Mouse (Mus musculus) gastrocnemius, postnatal 14 days (tissue): Measurements from ENCODE around the gene Hfe. TPM values are rescaled to one million over a fixed set of nuclear protein-coding genes. Genes with fewer than 3 reads are reported as not detected.
"Not testable (repeated sequence)": the region's sequence is repeated elsewhere in the genome, so short reads cannot be mapped to it uniquely, and the experiment has no call there.

Experiments used
- DNase-seq: peaks from one replicate; pipeline ENCODE4 v3.0.0; 2021; ENCODE audit warnings: mixed read lengths
- intact Hi-C: fragments of 180-260 bp; cut with DNase I; formaldehyde crosslinking; loops from one replicate; pipeline ENCODE4 v1.15.1; 2025; ENCODE audit warnings: low total_unique reads
- long read RNA-seq, 2 experiments: library from polyadenylated mRNA; stranded (forward); transcript quantifications; one replicate each; pipeline ENCODE4 v2.0.0; 2021
- total RNA-seq, 2 experiments: library from RNA; stranded (reverse); gene quantifications; 2 replicates each; pipeline ENCODE4 v1.2.3; 2021

Hfe gene
- total RNA-seq, result 10 to 100 TPM; 15.3 to 17.6 TPM
- long read RNA-seq, experiment 1, transcript Hfe-203 (5 exons, 816 nt), result minor isoform, 8 of 25 reads
- long read RNA-seq, experiment 1, transcript Hfe-202 (6 exons, 3,572 nt), result major isoform, 14 of 25 reads
- long read RNA-seq, experiment 1, partial matches to known transcripts, result 0 of 25 reads
- long read RNA-seq, experiment 1, other reads (novel, unspliced or antisense), result 3 of 25 reads
- long read RNA-seq, experiment 2, transcript Hfe-202 (6 exons, 3,572 nt), result major isoform, 16 of 24 reads
- long read RNA-seq, experiment 2, transcript Hfe-203 (5 exons, 816 nt), result minor isoform, 6 of 24 reads
- long read RNA-seq, experiment 2, partial matches to known transcripts, result 2 of 24 reads
- long read RNA-seq, experiment 2, other reads (novel, unspliced or antisense), result 0 of 24 reads

DNA sequence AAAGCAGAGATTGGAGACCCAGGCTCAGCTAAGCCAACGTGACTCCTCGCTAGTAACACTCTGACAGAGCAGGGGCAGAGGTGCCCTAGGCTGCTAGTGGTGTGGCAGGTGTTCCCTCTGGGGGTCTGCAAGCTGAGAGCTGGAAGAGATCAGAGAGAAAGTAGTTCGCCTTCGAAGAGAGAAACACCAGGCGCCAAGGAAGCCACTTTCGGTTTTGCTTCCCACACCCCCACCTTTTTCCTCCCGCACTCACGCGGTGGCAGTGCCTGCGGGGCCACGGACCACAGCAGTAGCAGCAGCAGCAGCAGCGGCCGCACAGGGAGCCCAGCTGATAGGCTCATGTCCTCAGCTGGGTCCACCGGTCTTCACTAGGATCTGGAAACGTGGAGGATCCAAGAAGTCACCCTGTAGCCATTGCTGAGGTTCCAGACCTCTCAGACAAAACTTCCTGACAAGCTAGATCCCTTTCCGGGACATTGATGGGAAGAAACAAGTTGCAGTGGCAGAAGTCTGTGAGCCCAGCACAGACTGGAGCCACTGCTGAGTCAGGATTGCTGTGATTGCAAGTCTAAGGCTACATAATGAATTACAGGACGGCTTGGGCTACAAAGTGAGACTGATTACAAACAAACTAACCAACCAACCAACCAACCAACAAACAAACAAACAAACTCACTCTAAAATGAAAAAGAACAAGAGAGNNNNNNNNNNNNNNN, at the start of gene Hfe:
Hfe (minus strand) TSS at position 481 of the 716 bp plus-strand sequence.
- peak; percentile 43 for DNase-seq

GRCm38 (mm10) chr13:23759916-23760239, 49.2 kb upstream of the Hfe start:
- intact Hi-C loops, result no loop called here
- no peak for DNase-seq

More for the DNA sequence above, at the start of gene Hfe:
- intact Hi-C loops, result no loop called here

- intact Hi-C loops, result no loop called here
- no peak for DNase-seq
Measured at GRCm38 (mm10) chr13:23759251-23759771, 48.7 kb upstream of the Hfe start.

GRCm38 (mm10) chr13:23757921-23758320, 47.3 kb upstream of the Hfe start:
- intact Hi-C loops, result no loop called here
- no peak for DNase-seq

DNA sequence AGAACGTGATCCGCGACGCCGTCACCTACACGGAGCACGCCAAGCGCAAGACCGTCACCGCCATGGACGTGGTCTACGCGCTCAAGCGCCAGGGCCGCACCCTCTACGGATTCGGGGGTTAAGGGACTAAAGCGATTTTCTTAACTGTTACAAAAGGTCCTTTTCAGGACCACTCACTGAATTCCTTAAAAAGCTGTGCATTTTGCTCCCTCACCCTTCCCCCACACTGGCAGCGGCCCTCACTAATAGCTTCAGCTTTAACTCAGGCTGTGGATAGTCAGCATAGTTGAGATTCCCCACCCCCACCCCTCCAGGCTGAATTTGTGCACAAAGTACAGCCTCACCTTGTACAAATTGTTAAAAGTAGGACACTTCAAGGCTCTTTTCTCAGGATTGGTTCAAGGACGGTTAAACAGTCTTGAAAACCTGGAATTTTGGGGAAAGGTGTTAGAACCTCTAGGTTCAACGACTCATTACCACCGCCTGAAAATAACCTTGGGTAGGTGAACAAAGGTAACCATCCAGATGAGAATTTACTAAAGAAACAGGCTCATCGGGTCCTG, 46.6 kb upstream of the Hfe start:
- intact Hi-C loops, result no loop called here
- no peak for DNase-seq

DNA sequence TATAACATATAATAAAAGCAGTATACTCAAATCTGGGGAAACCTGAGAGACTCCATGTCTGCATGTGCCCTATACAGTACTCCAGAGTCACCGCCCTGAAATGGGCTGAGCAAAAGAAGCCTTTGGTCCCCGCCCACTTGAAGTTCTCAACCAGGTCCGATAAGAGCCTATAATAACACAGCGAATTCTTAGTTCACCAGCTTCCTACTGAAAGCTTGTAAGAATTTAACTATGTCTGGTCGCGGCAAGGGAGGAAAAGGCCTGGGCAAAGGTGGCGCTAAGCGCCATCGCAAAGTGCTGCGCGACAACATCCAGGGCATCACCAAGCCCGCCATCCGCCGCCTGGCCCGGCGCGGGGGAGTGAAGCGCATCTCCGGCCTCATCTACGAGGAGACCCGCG, 46.1 kb upstream of the Hfe start, which contains the start of gene Hist1h4b:
Hist1h4b (plus strand) TSS at position 224 of the 400 bp plus-strand sequence.
- intact Hi-C loops, result no loop called here
- peak; percentile 63 for DNase-seq

DNA sequence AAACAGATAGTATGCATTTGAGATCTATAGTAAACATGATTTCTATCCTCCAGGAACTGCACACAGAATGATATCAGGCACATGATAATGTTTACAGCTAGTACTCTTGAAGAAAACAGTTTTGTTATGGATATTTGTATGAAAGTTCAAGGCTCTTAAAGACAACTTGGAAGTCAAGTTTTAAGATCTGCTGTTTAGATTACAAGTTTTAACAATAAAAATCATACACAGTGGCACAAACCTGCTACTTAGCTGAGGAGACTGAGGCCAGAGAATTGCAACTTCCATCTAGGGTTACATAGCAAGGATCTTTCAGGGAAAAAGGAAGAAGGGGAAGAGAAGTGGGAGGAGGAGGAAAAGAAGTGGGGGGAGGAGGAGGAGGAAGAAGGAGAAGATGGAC, 44.3 kb upstream of the Hfe start:
- DNase-seq, result no peak
- intact Hi-C loops, result no loop called here

DNA sequence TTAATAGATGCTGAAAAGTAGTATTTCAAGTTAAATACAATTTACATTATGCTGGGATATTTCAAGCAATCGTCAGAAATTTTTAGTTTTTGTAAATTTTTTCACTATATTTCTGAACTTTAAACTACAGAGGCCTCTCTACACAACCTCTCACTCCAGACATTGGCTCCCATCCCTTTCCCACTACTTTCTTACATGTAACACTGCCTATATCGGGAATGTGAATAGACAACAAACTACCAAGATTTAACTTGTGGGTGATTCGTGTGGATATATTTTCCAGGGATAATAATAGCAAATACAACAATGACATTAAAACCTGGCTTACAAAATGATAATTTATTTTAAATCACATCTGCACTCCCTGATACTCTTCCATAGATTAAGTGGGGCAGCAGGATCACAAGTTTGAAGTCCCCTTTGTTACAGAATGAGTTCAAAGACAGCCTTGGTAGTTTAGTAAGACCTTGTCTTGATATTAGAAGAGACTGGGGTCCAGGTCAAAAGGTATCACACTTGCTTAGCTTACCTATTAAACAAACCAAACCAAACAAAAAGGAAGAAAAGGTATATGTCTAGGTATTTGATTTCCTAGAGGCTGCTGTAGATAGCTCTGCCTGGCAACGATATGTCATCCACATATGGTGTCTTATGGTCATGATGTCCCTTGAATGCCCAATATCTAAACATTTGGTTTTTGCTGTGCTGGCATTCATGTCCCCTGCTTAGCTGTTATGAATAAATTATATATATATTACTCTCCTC, 42.8 kb upstream of the Hfe start:
- intact Hi-C loops, result no loop called here
- no peak for DNase-seq

DNA sequence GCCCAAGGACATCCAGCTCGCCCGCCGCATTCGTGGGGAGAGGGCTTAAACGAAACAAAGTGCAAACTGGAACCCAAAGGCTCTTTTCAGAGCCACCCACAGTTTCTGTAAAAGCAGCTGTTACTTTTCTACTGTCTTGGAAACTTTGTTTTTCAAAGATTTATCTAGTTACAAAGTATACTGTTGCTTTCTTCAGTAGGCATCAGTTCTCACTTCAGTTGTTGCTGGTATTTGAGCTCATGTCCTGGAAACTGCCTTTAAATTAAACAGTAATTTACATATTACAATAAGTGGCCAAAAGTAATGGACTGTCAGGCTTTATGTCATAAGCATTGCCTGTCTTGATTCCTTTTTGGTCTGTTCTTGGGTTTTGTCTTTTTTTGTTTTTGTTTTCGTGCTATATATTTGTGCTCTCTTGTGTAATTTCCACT, 42.1 kb upstream of the Hfe start:
- no peak for DNase-seq
- intact Hi-C loops, result no loop called here

DNA sequence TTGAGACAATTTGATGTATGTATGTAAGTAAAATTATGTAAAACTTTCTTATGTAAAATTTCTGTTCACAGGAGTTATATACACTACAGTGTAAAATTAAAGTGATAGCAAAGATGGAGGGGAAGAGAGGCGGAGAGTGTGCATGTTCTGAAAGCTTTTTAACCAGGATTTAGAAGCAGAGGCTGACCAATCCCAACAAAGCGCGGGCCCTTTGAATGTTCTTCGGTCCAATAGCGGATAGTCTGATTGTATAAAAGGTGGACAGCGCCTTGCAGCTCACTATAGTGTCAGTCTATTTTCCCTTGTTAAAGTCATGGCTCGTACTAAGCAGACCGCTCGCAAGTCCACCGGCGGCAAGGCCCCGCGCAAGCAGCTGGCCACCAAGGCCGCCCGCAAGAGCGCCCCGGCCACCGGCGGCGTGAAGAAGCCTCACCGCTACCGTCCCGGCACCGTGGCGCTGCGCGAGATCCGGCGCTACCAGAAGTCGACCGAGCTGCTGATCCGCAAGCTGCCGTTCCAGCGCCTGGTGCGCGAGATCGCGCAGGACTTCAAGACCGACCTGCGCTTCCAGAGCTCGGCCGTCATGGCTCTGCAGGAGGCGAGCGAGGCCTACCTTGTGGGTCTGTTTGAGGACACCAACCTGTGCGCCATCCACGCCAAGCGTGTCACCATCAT, 41.5 kb upstream of the Hfe start, which contains the start of gene Hist1h3b:
Hist1h3b (plus strand) TSS at position 201 of the 675 bp plus-strand sequence.
- intact Hi-C loops, result not testable (repeated sequence)
- DNase-seq, result peak; percentile 79

DNA sequence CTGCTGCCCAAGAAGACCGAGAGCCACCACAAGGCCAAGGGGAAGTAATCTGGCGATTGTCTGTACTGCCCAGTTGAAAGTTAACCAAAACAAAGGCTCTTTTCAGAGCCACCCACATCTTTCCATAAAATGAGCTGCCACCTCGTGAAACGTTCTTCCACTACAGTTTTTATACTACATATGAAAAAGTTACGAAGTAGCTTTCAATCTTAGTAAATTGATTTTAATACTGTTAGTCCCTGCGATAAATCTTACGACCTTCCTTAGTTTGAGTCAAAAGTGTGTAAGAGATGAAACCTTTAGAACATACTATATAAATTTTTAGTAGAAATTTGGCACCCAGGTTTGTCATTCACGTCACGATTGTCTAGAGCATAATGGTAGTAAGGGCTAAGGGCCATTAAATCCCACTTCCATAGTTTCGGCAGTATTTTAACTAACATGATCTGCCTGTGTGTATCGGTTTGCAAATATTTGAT, 40.9 kb upstream of the Hfe start:
- intact Hi-C loops, result no loop called here
- DNase-seq, result no peak

DNA sequence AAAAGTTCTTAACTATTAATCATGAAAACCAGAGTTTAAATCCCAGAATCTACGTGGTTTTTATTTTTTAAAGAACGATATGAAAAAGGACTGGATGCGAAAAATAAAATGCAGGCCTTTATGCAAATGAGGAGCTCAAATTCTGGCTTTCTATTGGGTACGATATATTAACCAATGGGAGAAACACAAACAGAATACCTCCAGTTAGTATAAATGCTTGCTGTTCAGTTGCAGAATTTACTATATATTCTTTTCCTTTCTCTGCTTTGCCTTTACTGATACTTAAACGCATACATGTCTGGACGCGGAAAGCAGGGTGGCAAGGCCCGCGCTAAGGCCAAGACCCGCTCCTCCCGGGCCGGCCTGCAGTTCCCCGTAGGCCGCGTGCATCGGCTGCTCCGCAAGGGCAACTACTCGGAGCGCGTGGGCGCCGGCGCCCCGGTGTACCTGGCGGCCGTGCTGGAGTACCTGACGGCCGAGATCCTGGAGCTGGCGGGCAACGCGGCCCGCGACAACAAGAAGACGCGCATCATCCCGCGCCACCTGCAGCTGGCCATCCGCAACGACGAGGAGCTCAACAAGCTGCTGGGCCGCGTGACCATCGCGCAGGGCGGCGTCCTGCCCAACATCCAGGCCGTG, 40.3 kb upstream of the Hfe start, which contains the start of gene Hist1h2ab:
Hist1h2ab (plus strand) TSS at position 288 of the 639 bp plus-strand sequence.
- DNase-seq, intact Hi-C loops: not testable (repeated sequence)

DNA sequence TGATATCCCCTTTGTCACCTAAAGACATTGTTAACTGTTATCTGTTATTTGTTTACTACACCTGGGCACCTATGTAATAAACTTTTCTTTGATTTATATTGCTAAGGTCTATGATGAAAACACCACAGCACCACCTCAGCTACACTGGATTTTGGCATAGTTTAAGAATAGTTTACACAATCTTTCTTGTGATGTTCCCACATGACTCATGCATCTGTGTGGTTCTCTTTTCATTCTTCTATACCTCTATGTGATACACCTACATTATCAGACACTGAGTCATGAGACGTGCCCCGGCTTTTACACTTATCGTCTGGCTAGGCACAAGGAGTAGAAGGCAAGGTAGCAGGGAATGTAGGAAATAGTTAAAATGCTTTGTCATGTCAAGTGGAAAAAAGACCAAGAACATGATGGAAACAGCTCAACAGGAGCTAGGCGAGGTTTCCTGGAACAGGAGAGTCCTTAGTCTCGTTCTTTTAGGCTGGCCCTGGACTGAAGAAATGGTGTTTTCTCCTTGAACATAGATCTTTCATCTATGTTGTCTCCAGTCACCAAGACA, 39.0 kb upstream of the Hfe start:
- DNase-seq, result no peak
- intact Hi-C loops, result no loop called here

DNA sequence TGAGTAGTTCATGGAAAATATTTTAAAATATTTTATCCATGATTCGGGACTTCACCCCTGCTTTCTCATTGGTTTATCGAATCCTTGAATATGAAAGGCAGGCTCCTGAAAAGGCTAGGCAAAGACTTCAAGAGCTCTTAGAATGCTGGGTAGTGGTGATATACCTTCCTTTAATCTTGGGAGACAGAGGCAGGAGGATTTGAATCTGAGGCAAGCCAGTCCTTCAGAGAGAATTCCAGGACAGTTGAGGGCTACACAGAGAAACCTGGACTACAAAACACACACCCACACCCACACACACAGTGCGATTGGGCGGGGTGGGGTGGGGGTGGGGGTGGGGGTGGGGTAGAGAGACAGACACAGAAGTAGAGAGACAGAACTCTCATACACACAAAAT, 37.2 kb upstream of the Hfe start:
- intact Hi-C loops, result no loop called here

DNA sequence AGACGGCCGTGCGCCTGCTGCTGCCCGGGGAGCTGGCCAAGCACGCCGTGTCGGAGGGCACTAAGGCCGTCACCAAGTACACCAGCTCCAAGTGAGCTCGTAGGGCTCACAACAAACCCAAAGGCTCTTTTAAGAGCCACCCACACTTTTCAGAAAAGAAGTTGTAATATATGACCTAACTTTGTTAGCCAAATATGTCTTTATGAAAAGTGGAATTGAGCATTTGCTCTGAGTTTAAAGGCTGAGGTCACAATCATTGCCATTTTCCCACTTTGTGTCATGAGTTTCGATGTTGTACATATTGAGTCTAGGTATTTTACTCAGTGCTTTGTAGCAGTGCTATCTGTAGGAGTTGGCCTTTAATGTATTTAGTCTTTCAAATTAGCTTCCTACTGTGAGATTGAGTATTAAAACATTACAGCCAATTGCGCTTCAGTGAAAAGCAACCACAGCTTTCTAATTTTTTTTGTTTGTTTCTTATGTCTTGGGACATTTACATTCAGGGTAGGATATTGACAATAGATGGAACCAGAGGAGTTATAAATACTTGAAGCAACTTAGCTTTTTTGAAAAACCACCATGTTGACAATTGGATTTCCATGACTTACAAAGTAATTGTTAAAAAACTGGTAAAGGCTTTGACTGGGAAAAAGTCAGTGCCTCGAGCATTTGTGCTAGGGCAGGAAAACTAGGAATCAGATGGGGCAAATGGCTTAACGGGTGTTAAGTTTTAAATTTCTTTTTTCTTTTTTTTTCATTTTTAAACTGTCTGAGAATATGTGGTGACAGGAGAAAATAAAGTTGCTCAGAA, 36.6 kb upstream of the Hfe start:
- no peak for DNase-seq
- intact Hi-C loops, result no loop called here

More for the DNA sequence above, 37.2 kb upstream of the Hfe start:
- DNase-seq, result no peak

DNA sequence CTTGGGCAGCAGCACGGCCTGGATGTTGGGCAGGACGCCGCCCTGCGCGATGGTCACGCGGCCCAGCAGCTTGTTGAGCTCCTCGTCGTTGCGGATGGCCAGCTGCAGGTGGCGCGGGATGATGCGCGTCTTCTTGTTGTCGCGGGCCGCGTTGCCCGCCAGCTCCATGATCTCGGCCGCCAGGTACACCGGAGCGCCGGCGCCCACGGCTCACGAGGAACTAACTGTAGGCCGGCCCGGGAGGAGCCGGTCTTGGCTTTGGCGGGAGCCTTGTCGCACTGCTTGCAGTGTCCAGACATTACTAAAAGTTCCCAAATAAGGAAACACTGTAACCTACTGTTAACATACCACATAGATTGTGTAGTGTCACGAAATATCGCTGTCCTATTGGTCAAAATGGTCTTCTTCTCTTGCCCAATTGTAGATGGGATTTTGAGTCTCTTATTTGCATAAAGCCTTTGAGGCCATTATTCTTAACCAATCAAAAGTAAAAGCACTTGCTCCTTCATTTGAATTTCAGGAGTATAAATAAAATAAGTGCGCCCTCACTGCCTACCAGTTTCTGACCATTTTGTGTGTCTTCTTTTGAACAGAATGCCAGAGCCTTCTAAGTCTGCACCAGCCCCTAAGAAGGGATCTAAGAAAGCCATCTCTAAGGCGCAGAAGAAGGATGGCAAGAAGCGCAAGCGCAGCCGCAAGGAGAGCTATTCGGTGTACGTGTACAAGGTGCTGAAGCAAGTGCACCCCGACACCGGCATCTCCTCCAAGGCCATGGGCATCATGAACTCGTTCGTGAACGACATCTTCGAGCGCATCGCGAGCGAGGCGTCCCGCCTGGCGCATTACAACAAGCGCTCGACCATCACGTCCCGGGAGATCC, 35.8 kb upstream of the Hfe start, which contains the start of gene Hist1h2bb:
Hist1h2bb (plus strand) TSS at position 534 of the 880 bp plus-strand sequence.
- intact Hi-C loops, result not testable (repeated sequence)
- DNase-seq, result peak; percentile 52
